Mouse (Mus musculus) embryonic stem cell, embryonic (primary cell): ENCODE data around the gene Aff1.

Experiments used
- CTCF ChIA-PET, 4 experiments: fragments of 300-600 bp in 2 of 4; fragments of 350-600 bp in 2 of 4; sonication (Branson Sonifier 250); formaldehyde crosslinking; loops; one replicate each; lab custom pipeline; 2022; ENCODE audit warnings: inconsistent platforms in 2 of 4; lab: Charles Lee
- POLR2A ChIA-PET, 4 experiments: fragments of 300-600 bp in 2 of 4; fragments of 350-600 bp in 2 of 4; sonication (Branson Sonifier 250); formaldehyde crosslinking; loops; one replicate each; lab custom pipeline; 2022; ENCODE audit warnings: antibody characterized with exemption in 4 of 4, inconsistent platforms in 1 of 4; lab: Charles Lee

The Aff1 gene

DNA sequence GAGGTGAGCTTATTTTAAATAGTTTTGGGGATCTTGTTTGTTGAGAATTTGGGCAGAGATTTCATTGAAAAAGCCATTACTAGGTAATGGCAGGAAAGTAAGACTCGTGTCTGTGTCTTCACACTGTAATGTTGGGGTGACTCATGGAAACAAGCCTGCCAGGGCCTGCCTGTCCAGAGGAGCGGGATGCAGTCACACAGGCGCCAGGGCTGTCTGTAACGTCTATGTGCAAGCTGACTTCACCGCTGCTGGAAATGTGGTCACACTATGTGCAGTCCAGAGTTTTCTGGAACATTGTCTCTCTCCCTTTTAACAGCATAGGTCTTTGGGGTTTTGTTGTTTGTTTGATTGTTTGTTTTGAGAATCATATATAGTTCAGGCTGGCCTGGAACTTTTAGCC, 130.8 kb downstream of the Aff1 start:
- POLR2A ChIA-PET: interaction anchor here in 2 of 4 experiments (0.6 to 19.0 kb wide), 8 partner anchors 6 to 46 kb away, joined by 3 to 209 read pairs (median 3); no protein-coding TSS in a partner anchor
- CTCF ChIA-PET: interaction anchor here in 1 of 4 experiments (0.6 to 0.8 kb wide), 2 partner anchors 12 to 282 kb away, joined by 3 read pairs; no protein-coding TSS in a partner anchor

DNA sequence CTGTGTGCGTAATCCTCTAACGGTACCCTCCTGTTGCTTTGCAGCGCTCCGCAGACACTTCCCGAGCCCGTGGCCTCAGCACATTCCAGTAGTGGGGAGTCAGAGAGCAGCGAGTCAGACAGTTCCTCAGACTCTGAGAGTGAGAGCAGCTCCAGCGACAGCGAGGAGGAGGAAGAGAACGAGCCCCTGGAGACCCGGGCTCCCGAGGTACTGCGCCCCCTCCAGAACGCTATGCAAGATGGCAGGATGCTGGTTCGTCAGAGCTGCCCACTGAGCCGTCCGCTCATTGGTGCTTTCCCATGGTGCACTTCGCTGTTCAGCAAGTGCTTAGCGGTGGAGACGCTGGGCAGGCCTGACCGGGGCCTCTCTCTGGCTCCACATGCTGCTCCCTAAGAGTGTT, 136.1 kb downstream of the Aff1 start:
- CTCF ChIA-PET: interaction anchor here (0.9 to 4.6 kb wide), 14 partner anchors 10 to 166 kb away, joined by 3 to 27 read pairs (median 4); partner anchors contain the start of gene Aff1 (in 1 of the 4)

DNA sequence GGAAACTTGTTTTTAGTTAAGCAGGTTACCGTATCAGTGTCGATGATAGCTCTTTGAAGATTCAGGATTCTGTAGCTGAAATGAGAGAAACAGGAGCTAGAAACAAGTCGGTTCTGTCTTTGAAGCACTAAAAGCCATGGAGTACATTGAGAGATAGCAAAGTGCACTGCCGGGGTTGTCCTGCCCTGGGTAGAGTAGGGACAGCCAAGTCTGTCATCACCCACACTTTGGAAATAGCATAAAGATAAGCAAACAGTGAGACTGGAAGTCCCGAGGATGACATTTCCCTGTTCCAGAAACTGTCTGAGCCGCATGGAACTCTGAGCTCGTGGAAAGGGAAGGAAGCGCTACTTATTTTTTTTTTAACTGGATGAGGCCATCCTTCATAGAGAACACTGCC, 136.6 kb downstream of the Aff1 start:
- ChIA-PET CTCF (interaction anchor here in 3 of 4 experiments (0.9 to 4.6 kb wide), 12 partner anchors 10 to 166 kb away, joined by 3 to 27 read pairs (median 4); partner anchors contain the start of gene Aff1 (in 1 of the 3)), POLR2A (interaction anchor here in 3 of 4 experiments (0.6 to 19.0 kb wide), 16 partner anchors 9 to 609 kb away, joined by 3 to 209 read pairs (median 5); partner anchors contain the start of gene 1700016H13Rik (in 1 of the 3))

More for the DNA sequence above, 136.1 kb downstream of the Aff1 start:
- POLR2A ChIA-PET: interaction anchor here in 3 of 4 experiments (0.6 to 19.0 kb wide), 20 partner anchors 9 to 609 kb away, joined by 3 to 209 read pairs (median 4); partner anchors contain the start of gene 1700016H13Rik (in 1 of the 3)

DNA sequence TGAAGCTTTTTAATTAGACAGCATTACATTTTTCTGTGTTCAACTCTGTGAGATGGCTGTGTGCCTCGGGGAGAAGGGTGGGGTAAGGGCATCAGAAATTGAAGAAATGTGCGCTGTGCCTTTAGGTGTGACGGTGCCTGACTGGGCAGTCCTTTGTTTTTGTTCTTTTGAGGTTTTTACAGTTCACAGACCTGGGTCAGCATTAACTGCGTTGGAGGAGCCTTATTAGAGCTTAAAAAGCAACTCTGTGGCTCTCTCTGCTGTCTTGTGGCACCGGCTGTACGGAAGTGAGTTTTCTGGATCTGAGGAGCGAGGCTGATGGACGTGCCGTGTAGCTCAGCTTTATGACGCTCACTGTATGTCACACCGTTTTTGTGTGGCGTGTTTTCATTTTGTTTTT, 137.0 kb downstream of the Aff1 start:
- ChIA-PET CTCF (interaction anchor here in 3 of 4 experiments (0.9 to 4.6 kb wide), 11 partner anchors 11 to 166 kb away, joined by 3 to 27 read pairs (median 5); partner anchors contain the start of gene Aff1 (in 1 of the 3)), POLR2A (interaction anchor here in 3 of 4 experiments (0.6 to 19.0 kb wide), 14 partner anchors 8 to 173 kb away, joined by 3 to 209 read pairs (median 5); partner anchors contain the start of gene 1700016H13Rik (in 1 of the 3))

DNA sequence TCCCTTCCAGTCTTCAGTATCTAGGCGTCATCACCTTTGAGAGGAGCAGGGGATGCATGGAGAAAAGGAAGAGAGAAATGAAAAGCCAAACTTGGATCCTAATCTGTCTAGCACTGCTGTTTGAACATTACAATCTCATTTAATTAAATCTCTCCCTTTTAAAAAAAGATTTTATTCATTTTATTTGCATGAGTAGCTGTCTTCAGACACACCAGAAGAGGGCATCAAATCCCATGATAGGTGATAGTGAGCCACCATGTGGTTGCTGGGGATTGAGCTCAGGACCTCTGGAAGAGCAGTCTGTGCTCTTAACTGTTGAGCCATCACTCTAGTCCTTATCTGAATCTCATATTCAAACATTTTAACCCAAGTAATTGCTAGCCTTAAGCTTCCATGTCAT, 138.7 kb downstream of the Aff1 start:
- POLR2A ChIA-PET: interaction anchor here in 1 of 4 experiments (3.6 to 19.0 kb wide), 2 partner anchors 13 to 14 kb away, joined by 11 to 209 read pairs; no protein-coding TSS in a partner anchor
- CTCF ChIA-PET: interaction anchor here in 2 of 4 experiments (0.5 to 1.1 kb wide), 3 partner anchors 33 to 274 kb away, joined by 3 read pairs; no protein-coding TSS in a partner anchor

DNA sequence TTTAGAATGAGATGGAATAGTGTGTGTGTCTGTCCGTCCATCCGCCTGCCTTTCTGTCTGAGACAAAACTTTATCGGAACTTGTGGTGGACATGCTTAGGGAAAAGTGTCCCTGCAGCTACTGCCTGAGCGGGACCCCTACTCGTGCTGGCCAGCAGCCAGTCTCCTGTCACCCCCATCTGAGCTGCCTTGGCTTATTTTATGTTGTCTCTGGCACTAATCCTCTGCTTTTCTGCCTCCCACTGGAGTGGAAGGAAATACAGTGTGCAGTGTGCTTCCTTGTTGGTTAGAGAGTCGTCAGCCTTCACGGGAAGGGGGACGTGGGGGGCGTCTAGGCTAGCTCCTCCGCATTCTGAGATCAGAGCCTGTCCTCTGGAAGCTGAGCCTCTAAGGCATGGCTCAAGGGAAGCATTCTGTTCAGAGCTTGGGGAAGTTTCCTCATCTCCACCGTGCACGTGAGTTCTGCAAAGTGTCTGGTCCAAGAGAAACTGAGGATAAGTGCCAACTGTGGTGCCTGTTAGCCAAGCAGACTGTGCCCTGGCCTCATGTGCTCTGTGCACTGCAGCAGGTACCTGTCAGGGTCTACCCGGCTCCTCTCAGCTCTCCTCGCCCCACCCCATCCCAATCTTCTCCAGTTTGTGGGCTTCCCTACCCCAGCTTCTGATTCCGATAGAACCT, 143.4 kb downstream of the Aff1 start:
- ChIA-PET CTCF (interaction anchor here in 2 of 4 experiments (0.8 to 3.7 kb wide), 6 partner anchors 13 to 181 kb away, joined by 3 to 10 read pairs (median 6); no protein-coding TSS in a partner anchor), POLR2A (interaction anchor here in 3 of 4 experiments (0.6 to 19.0 kb wide), 23 partner anchors 9 to 1660 kb away, joined by 3 to 209 read pairs (median 5); no protein-coding TSS in a partner anchor)

DNA sequence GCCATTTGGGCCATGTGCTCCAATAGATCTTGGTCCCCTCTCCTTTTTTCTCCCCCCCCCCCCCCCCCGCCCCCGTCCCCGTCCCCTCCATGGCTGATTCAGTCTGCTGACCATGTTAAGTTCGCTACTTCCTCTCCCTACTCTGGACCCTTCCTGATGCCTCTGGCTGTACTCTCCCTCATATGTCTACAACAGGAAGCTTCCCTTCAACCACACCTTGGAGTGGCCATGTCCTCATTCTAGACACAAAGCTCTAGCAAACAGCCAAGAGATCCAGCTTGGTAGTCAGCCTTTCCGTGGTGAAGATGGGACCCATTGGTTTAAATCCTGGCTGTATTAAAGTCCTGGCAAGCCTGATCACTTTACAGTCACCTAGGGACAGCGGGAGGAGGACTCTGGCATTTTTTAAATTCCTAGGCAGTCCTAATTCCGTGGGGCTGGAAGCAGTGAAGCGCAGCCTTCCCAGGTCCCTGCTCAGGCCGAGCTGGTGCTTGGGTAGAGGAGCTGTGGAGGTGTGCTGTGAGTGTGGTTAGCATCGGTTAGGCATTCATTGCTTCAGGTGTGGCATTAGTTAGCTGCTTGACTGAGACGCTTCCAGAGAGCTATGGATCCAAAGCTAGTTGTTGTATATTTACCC, 144.1 kb downstream of the Aff1 start:
- ChIA-PET CTCF (interaction anchor here in 2 of 4 experiments (1.3 to 3.7 kb wide), 4 partner anchors 19 to 182 kb away, joined by 4 to 10 read pairs (median 8); no protein-coding TSS in a partner anchor), POLR2A (interaction anchor here in 3 of 4 experiments (0.6 to 19.0 kb wide), 21 partner anchors 9 to 490 kb away, joined by 3 to 209 read pairs (median 5); no protein-coding TSS in a partner anchor)

DNA sequence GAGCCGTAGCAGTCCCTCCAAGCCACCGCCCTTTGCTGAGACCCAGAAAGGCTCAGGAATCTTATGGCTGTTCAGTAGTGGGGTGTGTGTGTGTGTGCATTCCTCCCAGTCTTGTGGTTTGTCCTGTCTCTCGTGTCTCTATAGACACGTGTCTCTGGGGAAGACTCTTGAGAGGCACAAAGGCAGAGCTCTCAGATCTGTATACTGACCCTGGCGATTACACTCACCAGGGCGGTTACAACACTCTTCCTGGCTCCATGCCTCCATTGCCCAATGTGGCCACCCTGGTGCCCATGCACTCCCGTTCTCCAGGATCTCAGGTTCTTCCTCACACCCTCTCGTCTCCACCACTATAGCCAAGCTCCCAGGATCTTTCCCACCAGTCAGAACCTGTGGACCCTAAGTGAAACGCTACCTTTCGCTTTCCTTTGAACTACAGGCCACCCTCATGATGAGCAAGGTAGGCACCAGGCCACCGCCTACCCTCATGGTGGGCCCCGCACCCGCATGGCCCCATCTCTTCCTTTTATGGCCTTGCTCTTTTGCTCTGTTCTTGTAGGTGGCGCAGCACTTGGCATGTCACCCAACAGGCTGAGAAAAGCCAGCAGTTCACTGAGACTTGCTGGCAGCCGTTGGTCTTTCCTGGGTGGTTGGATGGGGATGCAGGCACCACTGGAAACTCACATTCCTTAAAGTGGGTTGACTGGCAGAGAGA, 146.5 kb downstream of the Aff1 start:
- ChIA-PET CTCF (interaction anchor here in 1 of 4 experiments (1.2 to 3.7 kb wide), 3 partner anchors 10 to 89 kb away, joined by 3 to 10 read pairs (median 4); no protein-coding TSS in a partner anchor), POLR2A (interaction anchor here in 2 of 4 experiments (0.9 to 19.0 kb wide), 7 partner anchors 9 to 144 kb away, joined by 3 to 209 read pairs (median 6); no protein-coding TSS in a partner anchor)

DNA sequence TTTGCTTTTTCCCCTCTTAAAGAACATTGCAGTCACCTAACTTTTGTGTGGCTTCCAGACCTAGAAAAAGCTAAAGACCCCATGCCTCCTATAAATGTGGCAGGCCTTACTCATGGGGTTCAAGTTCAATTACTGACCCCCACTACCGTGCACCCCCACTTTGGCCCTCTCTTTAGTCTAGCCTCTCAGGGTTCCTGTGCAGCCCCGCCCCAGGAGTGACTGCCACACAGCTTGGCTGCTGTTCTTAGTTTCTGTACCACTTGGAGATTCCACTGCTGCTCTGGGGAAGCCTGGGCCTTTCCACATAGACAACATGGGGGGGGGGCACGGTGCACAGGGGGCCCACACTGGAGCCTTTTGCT, 147.1 kb downstream of the Aff1 start:
- CTCF ChIA-PET: interaction anchor here in 1 of 4 experiments (1.6 kb wide), 1 partner anchor 22 kb away, joined by 4 read pairs; no protein-coding TSS in a partner anchor

DNA sequence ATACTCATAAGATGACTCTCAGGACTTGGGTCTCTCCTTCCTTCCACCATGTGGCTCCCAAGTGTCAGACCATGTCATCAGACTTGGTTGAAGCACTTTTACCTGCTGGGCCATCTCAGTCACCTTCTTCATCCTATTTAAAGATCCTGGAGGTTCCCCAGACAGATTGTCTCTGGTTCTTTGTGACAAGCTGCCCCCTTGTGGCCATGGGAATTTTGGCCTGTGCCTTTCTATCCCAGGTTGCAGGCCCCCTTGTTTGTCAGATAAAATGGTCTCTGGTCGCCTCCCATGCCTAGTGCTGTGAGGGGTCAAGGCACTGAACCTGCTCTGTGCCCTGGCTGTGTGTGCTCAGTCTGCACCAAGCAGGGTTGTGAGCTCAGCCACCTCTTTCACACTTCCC, 151.8 kb downstream of the Aff1 start:
- ChIA-PET POLR2A (interaction anchor here in 2 of 4 experiments (1.0 to 3.2 kb wide), 9 partner anchors 9 to 172 kb away, joined by 3 to 32 read pairs (median 3); no protein-coding TSS in a partner anchor), CTCF (interaction anchor here in 3 of 4 experiments (0.7 to 2.6 kb wide), 13 partner anchors 8 to 190 kb away, joined by 3 to 12 read pairs (median 3); no protein-coding TSS in a partner anchor)

More for the DNA sequence above, 147.1 kb downstream of the Aff1 start:
- POLR2A ChIA-PET: interaction anchor here in 1 of 4 experiments (0.7 to 19.0 kb wide), 6 partner anchors 9 to 79 kb away, joined by 3 to 209 read pairs (median 8); no protein-coding TSS in a partner anchor

DNA sequence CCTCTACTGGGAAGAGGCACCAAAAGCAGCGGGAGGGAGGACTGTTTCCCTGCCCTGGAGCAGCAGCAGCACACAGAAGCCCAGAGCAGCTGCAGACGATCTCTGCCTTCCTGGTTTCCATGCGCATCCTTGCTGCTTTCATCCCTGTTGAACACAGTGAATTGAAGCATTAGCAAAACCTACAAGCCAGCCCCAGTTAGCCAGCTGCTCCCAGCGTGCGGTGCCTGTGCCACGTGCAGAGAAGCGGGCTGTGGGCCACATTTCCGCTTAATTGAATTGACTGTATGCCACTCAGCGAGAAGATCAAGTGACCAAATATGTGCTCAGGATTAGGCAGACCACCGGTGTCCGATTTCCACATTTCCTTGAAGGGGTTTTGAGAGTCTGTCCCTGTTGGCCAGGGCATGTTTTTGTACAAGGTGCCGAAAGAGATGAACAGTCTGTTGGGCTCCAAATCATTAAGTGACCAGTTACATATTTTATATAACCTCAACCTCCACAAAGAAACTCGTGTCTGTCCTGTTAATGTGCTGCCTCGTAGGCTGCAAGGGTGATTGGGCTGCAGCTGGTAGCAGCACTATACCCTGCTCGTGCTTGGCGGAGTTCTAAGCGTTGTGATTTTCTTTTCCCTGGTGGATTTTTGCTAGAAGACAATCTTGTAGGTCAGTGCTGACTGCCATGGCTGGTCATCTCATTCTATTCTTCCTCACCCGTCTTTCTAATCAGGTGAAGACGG, 153.4 kb downstream of the Aff1 start:
- ChIA-PET POLR2A (interaction anchor here in 2 of 4 experiments (0.8 to 3.2 kb wide), 12 partner anchors 8 to 127 kb away, joined by 3 to 32 read pairs (median 4); no protein-coding TSS in a partner anchor), CTCF (interaction anchor here in 1 of 4 experiments (1.2 to 2.6 kb wide), 3 partner anchors 17 to 28 kb away, joined by 3 to 12 read pairs (median 5); no protein-coding TSS in a partner anchor)

DNA sequence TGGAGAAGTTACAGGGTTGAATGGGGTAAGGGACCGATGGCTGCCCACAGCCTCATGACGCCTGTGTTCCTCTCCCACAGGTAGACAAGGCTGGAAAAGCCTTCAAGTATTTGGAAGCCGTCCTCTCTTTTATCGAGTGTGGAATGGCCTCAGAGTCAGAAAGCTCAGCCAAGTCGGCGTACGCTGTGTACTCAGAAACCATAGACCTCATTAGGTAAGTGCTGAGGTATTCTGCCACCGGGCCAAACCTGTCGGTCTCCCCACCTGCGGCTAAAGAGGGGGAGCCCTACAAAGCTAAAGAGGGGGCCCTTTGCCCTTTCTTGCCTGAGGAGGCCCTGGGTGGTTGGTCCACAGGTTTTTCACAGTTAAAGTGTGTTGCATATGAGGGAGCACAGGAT, 154.0 kb downstream of the Aff1 start:
- ChIA-PET CTCF (no interaction called here), POLR2A (interaction anchor here in 2 of 4 experiments (0.8 to 3.2 kb wide), 5 partner anchors 11 to 127 kb away, joined by 3 to 32 read pairs (median 5); no protein-coding TSS in a partner anchor)

DNA sequence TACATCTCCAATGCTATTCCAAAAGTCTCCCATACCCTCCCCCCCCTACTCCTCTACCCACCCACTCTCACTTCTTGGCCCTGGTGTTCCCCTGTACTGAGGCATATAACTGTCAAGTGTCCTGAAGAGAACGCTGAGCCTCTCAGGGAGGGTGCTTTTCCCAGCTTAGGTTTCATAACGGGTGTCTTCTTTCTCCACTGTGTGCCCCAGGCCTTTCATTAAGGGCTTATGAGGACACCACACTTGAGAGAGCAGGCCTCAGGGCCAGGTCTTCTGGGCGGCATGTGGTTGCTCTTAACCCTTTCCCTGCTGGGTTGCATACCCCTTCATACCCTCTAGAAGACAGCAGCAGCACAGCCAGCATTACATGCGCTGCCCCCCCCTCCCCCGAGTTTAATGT, 154.4 kb downstream of the Aff1 start:
- ChIA-PET POLR2A (interaction anchor here in 2 of 4 experiments (0.8 to 3.2 kb wide), 5 partner anchors 12 to 128 kb away, joined by 3 to 32 read pairs (median 5); no protein-coding TSS in a partner anchor), CTCF (no interaction called here)

DNA sequence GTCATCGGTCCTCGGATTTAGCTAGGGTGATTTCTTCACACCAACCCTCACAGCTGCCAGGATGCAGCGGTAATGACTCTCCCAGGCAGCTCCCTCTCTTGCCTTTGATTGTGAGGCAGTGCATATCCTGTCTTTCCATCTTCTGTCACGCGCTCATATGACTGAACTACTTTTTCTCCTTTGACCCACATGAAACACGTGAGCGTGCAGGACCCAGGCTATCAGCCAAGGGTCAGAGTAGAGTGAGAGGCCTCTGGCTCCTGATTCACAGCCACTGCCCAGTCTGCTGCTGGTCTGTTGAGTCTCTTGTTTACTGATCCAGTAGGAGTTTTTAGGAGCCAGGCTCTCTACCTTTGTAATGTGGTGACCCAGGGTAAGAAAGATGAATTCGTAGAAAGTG, 156.4 kb downstream of the Aff1 start:
- ChIA-PET CTCF (interaction anchor here in 1 of 4 experiments (1.9 kb wide), 1 partner anchor 8 kb away, joined by 9 read pairs; no protein-coding TSS in a partner anchor), POLR2A (interaction anchor here in 1 of 4 experiments (0.6 to 2.1 kb wide), 5 partner anchors 10 to 69 kb away, joined by 3 to 12 read pairs (median 3); no protein-coding TSS in a partner anchor)

DNA sequence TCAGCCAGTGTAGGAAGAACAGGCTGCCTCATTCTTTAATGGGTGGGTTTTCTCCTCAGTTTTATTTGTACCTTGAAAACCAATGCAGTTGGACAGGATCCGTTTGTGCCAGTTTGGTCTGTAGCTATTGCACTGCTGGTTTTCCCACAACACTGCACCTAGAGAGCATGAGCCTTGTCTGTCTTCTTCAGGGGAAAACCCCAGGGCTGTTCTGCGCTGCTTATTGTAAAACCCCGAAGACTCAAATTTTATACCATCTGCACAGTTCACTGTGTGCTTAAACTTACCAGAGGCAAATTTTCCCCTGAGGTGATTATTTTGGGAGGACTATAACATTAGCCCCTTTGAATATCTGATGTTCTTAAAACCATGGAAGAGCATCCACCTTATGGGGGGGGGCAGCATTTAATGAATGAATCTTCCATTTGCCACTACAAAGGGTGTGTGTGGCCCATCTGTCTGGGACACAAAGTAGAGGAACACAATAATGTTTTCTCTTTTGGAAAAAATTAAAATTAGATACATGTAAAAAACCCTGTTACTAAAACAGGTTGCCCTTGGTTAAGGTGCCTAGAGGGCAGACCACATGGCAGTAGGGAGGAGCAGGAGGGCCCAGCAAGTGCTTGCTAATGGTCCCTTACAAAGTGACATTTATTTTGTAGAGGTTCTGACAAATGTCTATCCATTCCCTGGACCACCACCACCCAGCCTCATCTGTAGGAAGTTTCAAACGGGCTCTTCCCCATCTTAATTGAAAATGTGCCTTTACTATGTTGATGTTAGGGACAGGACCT, 160.8 kb downstream of the Aff1 start:
- ChIA-PET POLR2A (interaction anchor here in 2 of 4 experiments (0.6 to 1.9 kb wide), 2 partner anchors 11 to 193 kb away, joined by 3 to 6 read pairs; no protein-coding TSS in a partner anchor), CTCF (interaction anchor here in 1 of 4 experiments (1.5 kb wide), 1 partner anchor 9 kb away, joined by 4 read pairs; no protein-coding TSS in a partner anchor)
